Mouse (Mus musculus) hindbrain, embryonic 15.5 days (tissue): ENCODE results near the gene Gm49391. TPM values are rescaled to one million over a fixed set of nuclear protein-coding genes. Genes with fewer than 3 reads are reported as not detected.

Experiments used
- ATAC-seq: fragments of 200-750 bp; cut with Nextera tagmentation; 2 replicates; pipeline ENCODE4 v1.8.0; 2017; ENCODE audit warnings: low read depth, moderate number of reproducible peaks, moderate TSS enrichment; ENCODE audit not compliant: low FRiP score
- H3K27ac ChIP-seq: fragments of 300-500 bp; sonication (generic); replicated peaks from 2 replicates; pipeline ENCODE4 v1.5.1; 2015; ENCODE audit warnings: mild to moderate bottlenecking, inconsistent platforms
- H3K27me3 ChIP-seq: fragments of 300-500 bp; sonication (generic); 2 replicates; pipeline ENCODE4 v1.6.1; 2015; ENCODE audit warnings: control low read depth, inconsistent platforms
- H3K36me3 ChIP-seq: fragments of 300-500 bp; sonication (generic); 2 replicates; pipeline ENCODE4 v1.6.1; 2015; ENCODE audit warnings: control low read depth, inconsistent platforms
- H3K4me1 ChIP-seq: fragments of 300-500 bp; sonication (generic); replicated peaks from 2 replicates; pipeline ENCODE4 v1.6.1; 2015; ENCODE audit warnings: control low read depth, inconsistent platforms
- H3K4me2 ChIP-seq: fragments of 300-500 bp; sonication (generic); 2 replicates; pipeline ENCODE4 v1.6.1; 2015; ENCODE audit warnings: moderate library complexity, mild to moderate bottlenecking, inconsistent platforms
- H3K4me3 ChIP-seq: fragments of 300-500 bp; sonication (generic); 2 replicates; pipeline ENCODE4 v1.5.1; 2015; ENCODE audit warnings: mild to moderate bottlenecking, inconsistent platforms
- H3K9ac ChIP-seq: fragments of 300-500 bp; sonication (generic); 2 replicates; pipeline ENCODE4 v1.6.1; 2015; ENCODE audit warnings: inconsistent platforms
- H3K9me3 ChIP-seq: fragments of 300-500 bp; sonication (generic); 2 replicates; pipeline ENCODE4 v1.6.1; 2016; ENCODE audit warnings: control low read depth, inconsistent platforms
- WGBS: fragments of 180-500 bp; shearing (Covaris S2); methylation state at CpG from one replicate; pipeline ENCODE4 v1.1.7; 2015; 5-methylcytosine and 5-hydroxymethylcytosine counted together
- polyA plus RNA-seq: library from polyadenylated mRNA; unstranded; fragments of >200 nt; fragmentation: Nextera tagmentation; extraction: Ambion mirVana; gene quantifications from 2 replicates; pipeline ENCODE4 v1.2.1, GENCODE M21; 2015

Gm49391 gene
- polyA plus RNA-seq, 1 experiment from 2014 or later, result 0.71 TPM

DNA sequence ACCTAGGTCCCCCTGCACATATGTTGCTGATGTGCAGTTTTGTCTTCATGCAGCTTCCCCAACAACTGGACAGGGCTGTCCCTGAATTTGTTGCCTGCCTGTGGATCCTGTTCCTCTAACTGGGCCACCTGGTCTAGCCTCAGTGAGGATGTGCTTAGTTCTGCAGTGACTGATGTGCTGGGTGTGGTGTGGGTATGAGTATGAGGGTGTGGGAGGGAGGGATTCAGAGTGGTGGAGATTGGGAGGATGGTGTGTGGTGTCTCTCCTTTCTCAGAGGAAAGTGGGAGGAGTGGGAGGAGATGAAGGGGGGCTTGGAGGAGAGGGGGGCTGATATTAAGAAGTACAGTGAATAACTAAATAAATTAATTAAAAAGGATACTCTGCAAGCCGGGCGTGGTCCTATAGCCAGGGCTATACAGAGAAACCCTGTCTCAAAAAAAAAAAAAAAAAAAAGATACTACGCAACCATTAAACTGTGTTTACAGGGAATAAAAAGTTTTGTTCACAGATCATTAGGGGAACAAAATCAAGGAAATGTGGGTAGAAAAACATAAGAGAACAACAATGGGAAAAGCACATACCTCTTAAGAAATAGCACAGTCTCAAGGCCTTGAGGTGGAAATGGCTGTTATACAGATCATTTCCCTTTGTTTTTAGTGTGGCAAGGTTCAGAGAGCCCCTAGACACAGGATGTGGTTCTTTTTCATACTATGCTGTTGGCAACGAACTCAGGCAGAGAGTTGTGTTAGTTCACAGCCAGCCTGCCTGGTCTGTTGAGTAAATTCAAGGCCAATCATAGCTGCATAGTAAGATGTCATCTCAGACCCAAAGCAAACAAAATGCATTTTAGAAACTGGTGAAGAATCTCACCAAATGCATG, 87.9 kb downstream of the Gm49391 start:
- no peaks in the 10 kb centered on the region for H3K4me1 ChIP-seq
- H3K4me3 ChIP-seq, result no peak overlapping the region
- no peak overlapping the region for H3K27ac ChIP-seq
- WGBS, result 89% methylated on average over 4 of the region's 4 CpGs
- no peak for ATAC-seq
- H3K27me3 ChIP-seq, result no peaks in the 10 kb centered on the region
- no peak overlapping the region for H3K4me2 ChIP-seq
- H3K9ac ChIP-seq, result no peak overlapping the region
- no peaks in the 10 kb centered on the region for H3K9me3 ChIP-seq
- no peaks in the 10 kb centered on the region for H3K36me3 ChIP-seq

Other genes with a start within 250 kb of the Gm49391 start
- gene BC051665, start 150.2 kb downstream of the Gm49391 start, polyA plus RNA-seq, result not detected in 2 replicates
- not detected in 2 replicates for gene Ctsll3, start 133.7 kb downstream of the Gm49391 start, polyA plus RNA-seq
- not detected in 2 replicates for gene 4930486L24Rik, start 72.1 kb downstream of the Gm49391 start, polyA plus RNA-seq
- 0.13 and 0.41 TPM in 2 replicates for gene Gm49392, start 39.7 kb downstream of the Gm49391 start, polyA plus RNA-seq
- gene Ctla2b, start 39.1 kb downstream of the Gm49391 start, polyA plus RNA-seq, result 1.2 and 1.9 TPM in 2 replicates
- not detected in 2 replicates for gene Tpbpb, start 31.7 kb downstream of the Gm49391 start, polyA plus RNA-seq
- gene Gm49393, start 981 bp downstream of the Gm49391 start, polyA plus RNA-seq, result not detected in 2 replicates
- 15.1 and 21.4 TPM in 2 replicates for gene Ctla2a, start 54 bp upstream of the Gm49391 start, polyA plus RNA-seq
- gene Tpbpa, start 5.4 kb upstream of the Gm49391 start, polyA plus RNA-seq, result not detected in 2 replicates
- gene Ctsj, start 69.4 kb upstream of the Gm49391 start, polyA plus RNA-seq, result not detected in 2 replicates
- not detected in 2 replicates for gene Ctsq, start 104.1 kb upstream of the Gm49391 start, polyA plus RNA-seq
- gene Ctsr, start 227.7 kb upstream of the Gm49391 start, polyA plus RNA-seq, result not detected in 2 replicates